Mouse (Mus musculus): ENCODE measurements at regions not wholly inside any gene's neighbourhood (a gene's known extent, or its start where the extent isn't known, plus 50 kb on each side); places are given as distances from the start of the nearest gene placed in this dataset.
"Not testable (repeated sequence)": the region's sequence is repeated elsewhere in the genome, so short reads cannot be mapped to it uniquely, and the experiment has no call there.

DNA sequence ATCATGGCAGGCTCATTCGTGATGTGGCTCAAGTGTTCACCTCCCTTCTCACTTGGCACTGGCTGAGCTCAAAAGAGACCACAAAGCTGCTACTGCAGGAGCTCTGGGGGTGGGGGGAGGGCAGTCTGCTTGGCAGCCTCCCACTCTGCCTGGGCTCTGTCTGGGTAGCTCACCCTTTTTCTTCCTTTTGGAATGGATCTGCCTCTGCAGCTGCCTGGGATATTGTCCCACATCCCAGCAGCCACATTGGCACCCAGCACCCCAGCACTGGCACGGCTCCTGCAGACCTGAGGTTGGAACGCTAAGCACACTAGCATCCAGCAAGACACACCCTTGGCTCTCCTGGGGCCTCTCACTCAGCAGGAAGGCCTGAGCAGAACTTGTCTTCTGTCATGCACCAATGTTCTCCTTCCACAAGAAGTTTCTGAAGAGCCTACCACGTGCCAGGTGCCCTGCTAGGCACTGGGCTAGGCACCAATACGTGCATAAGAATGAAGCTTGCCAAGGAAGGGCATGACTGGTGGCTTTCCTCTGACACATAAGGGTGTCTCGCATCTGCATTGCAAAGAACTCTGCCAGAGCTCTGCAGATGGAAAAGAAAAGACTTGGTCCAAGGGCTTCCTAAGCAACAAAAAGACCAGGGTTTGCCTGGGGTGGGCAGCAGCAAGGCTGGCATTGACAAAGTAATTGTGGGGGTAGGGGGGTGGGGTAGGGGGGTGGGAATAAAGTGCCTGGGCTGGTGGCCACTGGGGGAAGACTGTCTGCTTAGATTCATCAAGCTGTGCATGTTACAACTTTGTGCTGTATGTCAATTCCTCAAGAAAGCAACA is 112.1 kb upstream of the Sipa1l1 start:
- DNase-seq (ENCODE audit: extremely low spot score in 1 of 2, low spot score in 2 of 2); intact Hi-C loops (cut with DNase I): not testable (repeated sequence)

DNA sequence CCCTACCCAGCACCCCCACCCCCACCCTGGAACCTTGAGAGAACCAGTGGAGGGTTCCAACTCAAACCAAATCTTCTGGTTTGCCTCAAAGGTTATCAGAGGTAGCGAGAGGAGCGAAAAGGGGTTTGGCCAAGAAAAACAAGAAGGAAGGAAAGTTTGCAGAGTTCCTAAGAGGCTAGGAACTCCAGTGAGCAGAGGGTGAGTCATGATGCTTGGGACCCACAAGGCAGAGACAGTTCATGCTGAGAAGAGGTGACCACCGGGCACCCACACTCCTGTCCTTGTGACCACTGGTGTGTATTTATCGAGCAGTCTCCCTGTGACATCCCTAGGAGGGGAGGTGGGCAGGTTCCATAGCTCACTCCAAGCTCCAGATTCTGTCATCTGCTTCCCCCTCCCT is 104.1 kb upstream of the Sipa1l1 start:
- DNase-seq (ENCODE audit: extremely low spot score in 1 of 2, low spot score in 2 of 2) = peak in 1 of 2 experiments; percentile 16

DNA sequence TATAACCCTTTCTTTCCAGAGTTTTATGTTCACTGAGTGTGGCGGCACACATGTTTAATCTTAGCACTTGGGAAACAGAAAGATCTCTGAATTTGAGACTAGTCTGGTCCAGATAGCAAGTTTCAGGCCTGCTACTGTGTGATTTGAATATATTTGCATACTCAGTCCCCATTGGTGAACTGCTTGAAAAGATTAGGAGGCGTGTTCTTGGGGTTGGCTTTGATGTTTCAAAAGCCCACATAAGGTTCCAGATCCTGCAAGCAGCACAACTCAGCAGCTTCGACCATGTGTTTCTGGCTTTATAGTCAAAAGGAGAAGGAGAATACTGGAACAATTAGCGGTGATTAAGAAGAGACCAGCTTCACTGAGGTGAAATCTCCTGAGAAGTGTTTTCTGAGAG is 102.3 kb upstream of the Sipa1l1 start:
- intact Hi-C loops (cut with DNase I) = no loop called here

More for the DNA sequence above, 104.1 kb upstream of the Sipa1l1 start:
- intact Hi-C loops (cut with DNase I) = no loop called here

DNA sequence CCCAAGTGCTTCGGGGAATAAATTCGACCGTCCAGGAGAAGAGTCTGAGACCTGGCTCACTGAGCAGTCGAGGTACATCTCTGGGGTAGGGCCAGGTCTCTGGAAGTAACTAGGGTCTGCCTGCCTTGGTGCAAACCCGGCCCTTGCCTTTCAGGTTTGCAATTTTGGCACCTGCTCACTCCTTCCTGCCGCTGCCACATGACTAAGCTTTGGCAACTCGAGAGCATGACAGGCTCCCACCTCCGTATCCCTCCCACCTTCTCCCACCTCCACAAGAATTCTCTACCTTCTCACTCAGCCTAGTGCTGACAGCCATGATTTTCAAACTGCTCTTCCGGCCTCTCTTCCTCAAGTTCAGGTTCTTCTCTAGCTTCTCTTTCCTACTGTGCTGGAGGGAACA is 99.5 kb upstream of the Sipa1l1 start:
- peak in 1 of 2 experiments; percentile 12 for DNase-seq (ENCODE audit: extremely low spot score in 1 of 2, low spot score in 2 of 2)
- intact Hi-C loops (cut with DNase I) = no loop called here

More for the DNA sequence above, 102.3 kb upstream of the Sipa1l1 start:
- peak in 1 of 2 experiments; percentile 8 for DNase-seq (ENCODE audit: extremely low spot score in 1 of 2, low spot score in 2 of 2)

DNA sequence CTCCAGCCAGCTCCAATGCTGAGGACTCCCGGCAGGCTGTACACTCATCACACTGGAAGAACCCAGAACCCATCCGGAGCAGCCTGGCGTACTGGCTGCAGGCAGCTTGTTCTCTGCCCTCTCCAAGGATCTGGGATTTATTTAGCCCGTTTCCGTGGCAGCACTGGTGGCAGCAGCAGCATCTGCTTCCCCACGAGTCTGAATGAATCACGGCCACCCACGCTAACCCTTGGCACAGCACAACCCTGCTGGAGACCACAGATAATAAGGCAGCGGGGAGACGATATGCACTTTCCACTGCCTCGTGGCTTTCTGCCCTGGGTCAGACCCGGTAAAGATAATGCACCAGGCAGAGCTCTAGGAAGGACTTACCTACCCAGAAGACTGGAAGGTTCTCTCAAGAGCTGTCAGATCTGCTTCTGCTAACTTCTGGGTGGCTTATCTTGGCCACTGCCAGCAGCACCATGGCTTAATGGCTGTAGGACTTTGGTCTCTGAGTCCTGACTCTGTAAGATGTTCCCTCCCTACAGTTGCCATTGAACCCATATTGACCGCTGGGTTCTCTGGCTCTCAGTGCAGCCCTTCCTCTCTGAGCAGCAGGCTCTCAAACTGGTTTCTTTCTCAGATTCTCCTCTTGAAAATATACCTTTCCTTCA is 96.2 kb upstream of the Sipa1l1 start:
- peak; percentile 77 to 81 for DNase-seq (ENCODE audit: extremely low spot score in 1 of 2, low spot score in 2 of 2)
- intact Hi-C loops (cut with DNase I) = no loop called here

DNA sequence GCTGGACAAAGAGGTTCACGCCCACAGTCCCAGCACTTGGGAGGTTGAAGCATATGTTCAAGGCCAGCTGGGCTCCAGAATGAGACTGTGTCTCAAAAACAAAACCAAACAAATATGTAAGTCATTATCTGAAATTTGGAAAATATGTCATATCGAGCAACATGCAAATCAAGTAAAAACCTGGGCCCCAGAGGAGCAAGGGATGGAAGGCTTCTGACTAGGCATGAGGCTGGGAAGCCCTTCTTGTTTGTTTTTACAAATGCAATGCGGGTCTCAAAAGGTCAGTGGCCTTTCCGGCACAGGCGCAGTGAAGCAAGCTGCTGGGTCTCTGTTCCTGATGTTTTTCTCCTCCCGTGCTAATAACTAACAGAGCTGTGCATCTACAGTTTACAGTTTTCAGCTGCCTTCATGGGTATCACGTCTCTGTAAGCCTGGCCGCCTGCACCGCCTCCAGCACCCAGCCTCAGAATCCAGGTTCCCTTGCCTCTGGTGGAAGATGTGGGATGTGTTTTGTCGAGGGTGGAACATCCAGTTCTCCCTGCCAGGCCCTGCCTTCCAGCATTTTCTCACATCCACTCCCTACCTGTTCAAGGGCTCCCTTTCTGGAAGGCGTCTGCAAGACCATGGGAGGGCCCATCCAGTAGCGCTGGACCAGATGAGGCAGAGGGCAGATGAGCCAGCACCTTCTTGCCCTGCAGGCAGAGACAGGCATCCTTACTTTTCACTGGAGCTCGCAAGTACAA is 93.5 kb upstream of the Sipa1l1 start:
- DNase-seq (ENCODE audit: extremely low spot score in 1 of 2, low spot score in 2 of 2) = peak in 1 of 2 experiments; percentile 24
- intact Hi-C loops (cut with DNase I) = no loop called here

DNA sequence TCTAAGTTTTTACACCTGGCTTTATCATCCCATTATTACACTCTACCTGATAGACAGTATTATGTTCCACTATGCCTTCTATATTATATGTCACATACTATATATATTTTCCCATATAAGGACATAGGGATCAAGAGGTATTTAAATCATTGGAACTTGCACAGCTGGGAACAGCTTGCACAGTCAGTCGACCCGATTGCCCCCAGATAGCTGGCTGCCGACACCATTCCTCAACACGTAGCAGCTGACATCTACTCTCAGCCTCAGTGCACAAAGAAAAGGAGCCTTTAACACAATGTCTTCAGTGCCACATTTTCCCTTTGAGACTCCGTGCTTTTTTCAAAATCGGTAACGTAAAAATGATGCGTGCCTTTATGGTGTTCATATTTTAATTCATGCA is 92.4 kb upstream of the Sipa1l1 start:
- no peak for DNase-seq (ENCODE audit: extremely low spot score in 1 of 2, low spot score in 2 of 2)

DNA sequence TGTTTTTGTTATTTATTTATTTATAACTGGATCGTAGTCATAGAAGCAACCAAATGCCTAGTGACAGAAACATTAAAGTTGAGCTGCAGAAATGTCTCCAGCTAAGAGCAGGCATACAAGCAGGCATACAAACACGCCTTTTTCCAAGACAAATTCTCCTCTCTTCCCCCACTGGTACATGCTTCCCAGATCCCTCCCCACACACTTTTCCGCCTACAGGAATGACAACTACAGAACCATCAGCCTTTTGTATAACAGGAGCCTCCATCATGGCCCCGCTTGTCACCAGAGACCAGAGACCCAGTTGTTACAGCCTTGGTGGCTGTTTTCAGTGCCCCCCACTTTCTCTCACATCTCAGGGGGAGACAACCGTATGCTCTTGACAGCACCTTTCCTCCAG is 91.2 kb upstream of the Sipa1l1 start:
- intact Hi-C loops (cut with DNase I) = no loop called here
- DNase-seq (ENCODE audit: extremely low spot score in 1 of 2, low spot score in 2 of 2) = peak in 1 of 2 experiments; percentile 11

More for the DNA sequence above, 92.4 kb upstream of the Sipa1l1 start:
- intact Hi-C loops (cut with DNase I) = no loop called here

DNA sequence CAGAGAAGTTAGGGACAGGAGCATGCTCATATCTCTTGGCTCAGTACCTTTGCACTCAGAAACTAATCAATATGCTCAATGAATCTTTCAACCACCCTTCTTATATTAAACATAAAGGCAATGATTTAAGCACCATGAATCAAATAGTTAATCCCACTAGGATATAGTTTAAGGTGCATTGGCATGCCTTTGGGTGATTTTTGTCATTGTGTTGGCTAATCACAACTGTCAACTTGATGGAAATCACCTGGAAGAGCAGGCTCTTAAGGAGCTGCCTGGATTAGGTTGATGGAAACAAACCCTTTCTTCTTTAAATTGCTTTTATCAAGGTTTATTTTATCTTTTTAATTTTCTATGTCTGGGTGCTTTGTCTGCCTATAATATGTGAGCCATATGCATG is 90.4 kb upstream of the Sipa1l1 start:
- intact Hi-C loops (cut with DNase I) = no loop called here
- DNase-seq (ENCODE audit: extremely low spot score in 1 of 2, low spot score in 2 of 2) = no peak

DNA sequence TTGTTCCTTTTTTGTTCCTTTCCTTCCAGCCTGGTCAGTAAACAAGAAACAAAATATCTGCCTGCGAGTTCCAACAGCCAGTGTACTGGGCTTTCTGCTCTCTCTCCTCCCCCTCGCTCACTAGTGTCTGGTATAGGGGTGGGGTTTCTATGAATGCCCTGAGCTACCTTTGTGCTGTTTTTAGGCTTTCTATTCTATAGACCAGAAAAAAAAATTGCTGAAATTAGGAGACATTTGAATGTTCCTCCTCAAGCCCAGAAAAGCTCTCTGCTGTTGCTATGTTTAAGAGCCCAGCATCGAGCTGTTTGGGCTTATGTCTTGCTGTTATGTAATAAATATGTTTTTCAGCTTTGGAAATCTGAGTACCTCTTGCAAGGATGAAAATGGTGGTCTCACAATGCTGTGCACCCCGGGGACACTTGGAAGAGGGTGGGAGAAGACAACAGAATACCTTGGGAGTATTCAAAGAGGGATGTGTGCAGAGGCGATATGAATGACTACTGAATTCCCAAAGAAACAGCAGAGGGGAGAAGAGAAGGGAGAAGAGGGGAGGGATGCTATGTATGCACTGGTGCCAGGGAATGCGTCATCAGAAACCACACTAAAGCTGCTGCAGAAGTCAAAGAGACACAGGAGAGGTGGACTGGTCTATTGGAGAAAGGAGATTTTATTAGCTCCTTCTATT is 88.8 kb upstream of the Sipa1l1 start:
- DNase-seq (ENCODE audit: extremely low spot score in 1 of 2, low spot score in 2 of 2) = peak in 1 of 2 experiments; percentile 13
- intact Hi-C loops (cut with DNase I) = no loop called here

DNA sequence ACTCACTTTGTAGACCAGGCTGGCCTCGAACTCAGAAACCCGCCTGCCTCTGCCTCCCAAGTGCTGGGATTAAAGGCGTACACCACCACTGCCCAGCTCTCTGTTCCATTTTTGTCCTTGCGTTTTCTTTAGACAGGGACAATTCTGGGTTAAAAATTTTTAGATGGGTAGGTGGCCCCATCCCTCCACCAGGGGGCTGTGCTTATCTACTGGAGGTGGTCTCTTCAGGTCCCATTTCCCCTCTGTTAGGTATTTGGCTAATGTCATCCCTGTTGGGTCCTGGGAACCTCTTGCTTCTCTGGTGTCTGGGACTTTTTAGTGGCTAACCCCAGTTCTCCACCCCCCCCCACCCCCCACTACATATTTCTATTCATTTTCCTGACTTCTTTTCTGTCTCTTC is 86.5 kb upstream of the Sipa1l1 start:
- DNase-seq (ENCODE audit: extremely low spot score in 1 of 2, low spot score in 2 of 2); intact Hi-C loops (cut with DNase I): not testable (repeated sequence)

DNA sequence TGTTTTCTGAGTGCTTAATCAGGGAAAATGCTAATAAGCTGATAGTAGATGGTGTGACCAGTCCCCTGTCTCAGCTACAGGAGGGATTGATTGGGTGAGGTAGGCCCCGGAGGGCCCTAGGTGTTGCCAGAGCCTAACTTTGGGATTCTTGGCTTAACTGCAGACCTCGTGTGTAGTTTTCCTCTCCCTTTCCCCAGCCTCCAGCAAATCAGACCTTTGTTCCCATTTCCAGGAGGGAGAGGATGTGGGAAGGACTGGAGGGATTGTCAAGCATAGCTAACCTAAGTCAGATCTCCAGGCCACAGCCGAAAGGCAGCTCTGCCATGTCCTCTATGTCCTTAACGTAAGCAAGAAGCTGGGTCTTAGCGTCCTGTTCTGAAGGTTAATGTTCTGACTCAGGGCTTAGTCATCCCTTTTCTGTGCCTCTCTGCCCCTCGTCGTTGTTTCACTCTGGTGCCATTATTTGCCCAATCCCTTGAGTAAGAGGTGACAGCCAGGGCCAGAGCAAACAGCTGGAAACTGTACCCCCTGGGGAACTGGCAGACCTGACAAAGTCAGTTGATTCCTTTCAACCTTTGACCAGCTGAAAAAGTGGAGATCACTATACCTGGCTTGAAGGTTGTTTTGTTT is 83.2 kb upstream of the Sipa1l1 start:
- peak in 1 of 2 experiments; percentile 5 for DNase-seq (ENCODE audit: extremely low spot score in 1 of 2, low spot score in 2 of 2)
- intact Hi-C loops (cut with DNase I) = no loop called here

DNA sequence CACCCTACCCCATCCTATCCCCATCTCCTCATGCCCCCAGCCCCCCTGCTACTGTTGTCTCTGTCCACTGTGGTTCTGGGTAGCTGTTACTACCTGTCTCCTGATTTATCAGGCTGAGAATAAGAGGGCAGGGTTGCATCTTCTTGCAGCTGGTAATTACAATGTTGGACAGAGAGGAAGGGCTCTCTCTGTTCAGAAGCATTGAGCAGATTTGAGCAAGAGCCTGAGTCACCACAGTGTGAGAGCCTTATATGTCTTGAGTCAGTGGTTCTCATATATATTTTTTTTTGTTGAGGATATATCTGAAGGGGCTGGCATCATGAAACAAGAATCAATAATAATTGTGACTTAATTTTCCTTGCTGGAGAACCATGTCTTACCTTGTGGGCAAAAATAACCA is 82.7 kb upstream of the Sipa1l1 start:
- intact Hi-C loops (cut with DNase I) = no loop called here
- no peak for DNase-seq (ENCODE audit: extremely low spot score in 1 of 2, low spot score in 2 of 2)

DNA sequence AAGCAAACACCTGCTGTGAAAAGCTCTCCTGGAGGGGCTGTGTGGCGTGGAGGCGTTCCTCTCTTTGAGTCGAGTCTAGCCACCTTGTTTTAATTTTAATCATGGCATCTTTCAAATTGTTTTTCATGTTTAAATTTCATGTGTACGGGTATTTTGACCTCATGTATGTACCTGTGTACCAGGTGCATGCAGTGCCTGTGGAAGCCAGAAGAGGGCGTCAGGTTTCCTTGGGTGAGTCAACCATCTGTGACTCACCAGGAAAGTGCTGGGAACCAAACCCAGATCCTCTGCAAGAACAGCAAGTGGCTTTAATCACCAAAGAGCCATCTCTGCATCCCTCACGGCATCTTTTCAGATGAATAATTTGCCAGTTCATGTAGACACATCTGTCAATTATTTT is 79.8 kb upstream of the Sipa1l1 start:
- intact Hi-C loops (cut with DNase I) = no loop called here
- DNase-seq (ENCODE audit: extremely low spot score in 1 of 2, low spot score in 2 of 2) = no peak

DNA sequence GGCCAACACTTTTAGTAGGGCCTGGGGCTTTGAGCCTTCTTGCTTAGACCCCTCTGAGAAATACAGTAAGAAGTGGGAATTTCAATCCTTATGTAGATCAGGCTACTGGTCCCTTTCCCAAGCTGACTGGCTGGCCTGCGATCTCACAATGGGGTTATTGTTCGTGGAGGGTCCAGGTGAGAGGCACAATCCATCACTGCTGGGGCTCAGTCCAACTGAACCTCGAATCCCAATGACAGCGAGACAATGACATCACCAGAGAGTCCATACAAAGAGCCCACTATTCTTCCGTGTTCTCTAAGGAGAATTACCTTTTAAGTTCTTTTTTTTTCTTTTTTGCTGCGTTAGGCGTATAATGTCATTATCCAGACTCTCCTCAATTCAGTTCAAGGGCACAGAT is 75.8 kb upstream of the Sipa1l1 start:
- intact Hi-C loops (cut with DNase I) = no loop called here

DNA sequence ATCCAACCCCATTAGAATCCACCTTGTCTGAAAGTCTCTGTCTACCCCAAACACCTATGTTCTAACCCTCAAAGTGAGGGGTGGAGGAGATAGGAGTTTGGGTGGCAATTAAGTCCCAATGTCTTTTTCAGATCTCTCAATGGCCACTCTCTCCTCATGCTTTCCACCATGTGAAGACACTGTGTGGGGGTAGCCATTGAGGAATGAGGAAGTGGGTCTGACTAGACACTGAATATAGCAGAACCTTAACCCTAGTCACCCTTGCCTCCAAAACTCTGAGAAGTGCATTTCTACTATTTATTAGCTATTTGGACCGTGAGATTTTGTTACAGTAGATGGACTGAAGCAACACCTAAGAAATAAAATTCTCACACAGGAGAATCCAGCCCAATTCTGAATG is 73.7 kb upstream of the Sipa1l1 start:
- no peak for DNase-seq (ENCODE audit: extremely low spot score in 1 of 2, low spot score in 2 of 2)
- intact Hi-C loops (cut with DNase I) = no loop called here

More for the DNA sequence above, 75.8 kb upstream of the Sipa1l1 start:
- DNase-seq (ENCODE audit: extremely low spot score in 1 of 2, low spot score in 2 of 2) = no peak

DNA sequence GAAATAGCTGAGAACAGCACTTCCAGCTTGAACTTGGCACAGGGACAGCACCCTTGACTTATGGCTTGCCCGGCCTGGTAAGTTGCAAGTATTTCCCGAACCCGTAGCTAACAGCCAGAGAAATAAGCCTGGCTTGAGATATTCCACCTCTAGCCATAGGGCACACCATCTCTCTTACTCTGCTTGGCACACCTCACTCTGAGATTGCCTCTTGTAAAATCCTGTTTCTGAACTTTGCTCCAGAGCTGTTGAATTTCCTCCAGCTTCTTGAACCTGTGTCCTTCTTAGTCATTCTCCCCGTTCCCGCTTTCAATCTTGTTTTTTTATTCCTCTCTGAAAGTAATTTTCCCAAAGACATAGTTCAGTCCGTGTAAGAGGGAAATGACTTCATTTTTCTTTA is 72.0 kb upstream of the Sipa1l1 start:
- no peak for DNase-seq (ENCODE audit: extremely low spot score in 1 of 2, low spot score in 2 of 2)
- intact Hi-C loops (cut with DNase I) = no loop called here

DNA sequence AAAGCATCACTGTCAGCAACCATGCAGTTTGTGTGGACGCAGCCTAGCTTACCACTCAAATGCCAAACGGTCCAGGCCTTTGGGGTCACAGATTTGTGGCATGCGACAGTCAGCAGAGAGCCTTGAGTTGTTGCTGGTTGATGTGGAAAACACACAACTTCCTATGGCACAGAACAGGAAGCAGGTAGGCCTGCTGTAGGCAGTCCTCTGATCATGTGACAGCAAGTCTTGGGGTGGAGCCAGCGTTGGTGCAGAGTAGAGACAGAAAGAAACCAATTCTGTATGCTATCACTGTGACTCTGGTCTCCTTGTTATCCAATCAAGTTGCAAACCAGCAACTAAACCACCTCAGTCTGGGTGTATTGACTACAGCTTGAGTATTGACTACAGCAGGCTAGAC is 71.5 kb upstream of the Sipa1l1 start:
- DNase-seq (ENCODE audit: extremely low spot score in 1 of 2, low spot score in 2 of 2) = no peak
- intact Hi-C loops (cut with DNase I) = no loop called here

DNA sequence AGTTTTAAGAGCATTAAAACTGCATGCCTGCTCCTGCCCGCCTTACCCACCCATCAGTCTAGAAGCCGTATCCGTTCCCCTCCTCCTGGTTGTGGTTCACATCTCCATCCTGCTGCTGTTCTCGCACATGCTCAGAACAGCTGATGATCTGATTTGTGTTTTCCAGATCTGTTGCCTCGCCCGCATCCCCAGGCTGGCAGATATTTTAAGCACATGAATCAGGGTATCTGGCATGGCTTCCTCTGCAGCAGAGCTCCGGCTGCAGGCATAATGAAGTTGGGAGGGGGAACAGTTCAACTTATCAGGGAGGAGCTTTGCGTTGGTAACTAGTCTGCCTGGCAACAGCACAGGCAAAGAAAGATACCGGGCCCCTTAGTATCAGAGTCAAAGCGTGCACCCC is 64.9 kb upstream of the Sipa1l1 start:
- intact Hi-C loops (cut with DNase I) = loop anchor here (10.0 kb wide), 1 partner anchor 351 kb away; no protein-coding TSS in a partner anchor

More for the DNA sequence above, 64.9 kb upstream of the Sipa1l1 start:
- DNase-seq (ENCODE audit: extremely low spot score in 1 of 2, low spot score in 2 of 2) = peak; percentile 58 to 86

Measured in left cerebral cortex, postnatal 10 days (tissue).